Mouse (Mus musculus): ENCODE measurements around the gene Dnajb1.
"Not testable (repeated sequence)": the region's sequence is repeated elsewhere in the genome, so short reads cannot be mapped to it uniquely, and the experiment has no call there.

The Dnajb1 gene

DNA sequence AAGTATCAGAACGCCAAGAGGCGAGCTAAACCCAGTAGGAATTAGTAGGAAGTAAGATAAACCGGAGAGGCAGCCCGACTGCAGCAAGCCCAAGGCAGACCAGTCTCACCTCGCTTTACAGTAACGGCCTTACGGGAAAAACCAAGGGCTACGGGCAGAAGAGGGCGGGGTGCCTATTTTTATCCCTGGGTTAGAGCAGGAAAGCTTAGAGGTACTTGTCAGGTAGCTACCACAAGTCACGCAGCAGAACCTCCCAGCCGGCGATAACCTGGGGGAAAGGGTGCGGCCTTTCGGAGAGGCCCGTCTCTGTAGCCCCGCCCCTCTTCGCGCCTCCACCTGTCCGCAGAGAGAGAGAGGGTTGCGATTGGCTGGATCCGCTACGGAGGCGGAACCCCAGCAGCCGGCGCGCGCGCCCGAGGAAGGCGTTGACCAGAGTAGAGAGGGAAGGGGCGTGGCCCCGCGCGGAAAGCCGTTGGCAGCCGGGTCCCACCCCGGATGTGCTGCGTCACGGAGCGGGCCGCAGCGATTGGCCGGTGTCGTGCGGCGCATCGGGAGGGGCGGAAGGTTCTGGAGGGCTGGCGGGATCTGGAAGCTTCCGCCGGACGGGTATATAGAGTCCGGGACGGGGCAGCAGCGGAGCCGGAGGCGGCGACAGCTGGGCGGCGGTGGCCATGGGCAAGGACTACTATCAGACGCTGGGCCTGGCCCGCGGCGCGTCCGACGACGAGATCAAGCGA lies at the start of gene Dnajb1, which contains the start of gene Tecr:
Gene Dnajb1, plus strand, starts transcription at position 533 of the 737 bp plus-strand sequence.
Gene Tecr, minus strand, starts transcription at position 311 of the 737 bp plus-strand sequence.
- DNase-seq (ENCODE audit: low read depth, low spot score): peak; percentile 99

DNA sequence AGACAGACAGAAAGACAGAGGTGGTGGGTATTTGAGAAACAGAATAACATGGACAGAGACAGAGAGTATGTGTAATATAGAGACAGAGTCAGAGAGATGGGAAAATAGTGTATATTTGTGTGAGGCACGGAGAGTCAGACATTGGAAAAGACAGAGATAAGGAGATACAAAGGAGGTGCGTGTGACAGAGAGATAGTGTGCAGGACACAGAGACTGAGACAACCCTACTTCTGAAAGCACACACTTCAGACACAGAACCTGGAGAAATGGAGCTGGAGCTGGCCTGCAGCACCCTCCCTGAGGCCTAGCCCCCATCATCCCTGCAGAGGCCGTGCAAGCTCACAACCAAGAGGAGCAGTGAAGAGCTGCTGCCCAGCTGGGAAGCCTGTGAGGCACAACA lies 45.3 kb upstream of the Dnajb1 start:
- DNase-seq (ENCODE audit: low read depth, low spot score): no peak

DNA sequence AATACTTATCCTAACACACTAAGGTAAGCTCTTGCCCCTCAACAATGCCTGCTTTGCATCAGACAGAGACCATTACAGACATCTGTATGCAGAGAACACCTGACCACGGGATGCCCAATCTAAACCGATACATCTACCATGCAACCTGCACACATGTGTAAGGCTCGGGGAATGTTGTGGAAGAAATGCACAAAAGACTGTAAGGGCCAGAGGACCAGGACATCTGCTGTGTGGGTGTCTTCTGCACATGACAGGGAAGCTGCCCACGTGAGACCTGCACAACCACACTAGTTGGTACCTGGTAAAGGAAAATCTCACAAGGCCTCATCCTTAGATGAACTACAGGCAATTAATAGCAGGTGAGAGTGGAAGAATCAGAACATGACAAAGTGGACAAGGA lies 44.7 kb upstream of the Dnajb1 start:
- no peak for DNase-seq (ENCODE audit: low read depth, low spot score)

DNA sequence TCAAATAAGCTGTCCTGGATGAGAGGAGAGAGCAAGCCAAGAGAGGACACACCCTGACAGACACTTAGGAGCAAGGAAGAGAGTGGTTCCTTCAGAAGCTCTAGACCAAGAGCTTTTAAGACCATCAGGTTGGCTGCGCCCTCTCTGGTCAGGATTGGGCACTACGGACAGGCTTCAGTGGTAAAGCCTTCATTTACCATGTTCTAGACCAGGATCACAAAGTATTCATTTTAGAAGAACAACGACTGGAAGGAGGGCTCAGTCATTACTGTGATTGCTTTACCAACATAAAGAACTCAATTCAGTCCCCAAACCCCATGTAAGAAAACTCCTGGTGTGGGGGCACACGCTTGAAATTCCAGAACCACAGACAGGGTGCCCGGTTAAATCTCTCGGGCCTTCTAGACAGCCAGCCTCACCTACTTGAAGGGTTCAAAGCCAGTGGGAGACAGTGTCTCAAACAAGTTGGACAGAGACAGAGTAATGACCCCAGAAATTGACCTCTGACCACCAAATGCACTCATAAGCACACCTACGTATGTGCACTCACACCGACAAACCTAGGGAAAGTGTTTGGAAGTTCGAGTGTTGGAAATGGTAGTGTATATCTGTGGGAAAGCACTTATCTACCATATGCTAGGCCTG lies 42.1 kb upstream of the Dnajb1 start:
- no peak for DNase-seq (ENCODE audit: low read depth, low spot score)

DNA sequence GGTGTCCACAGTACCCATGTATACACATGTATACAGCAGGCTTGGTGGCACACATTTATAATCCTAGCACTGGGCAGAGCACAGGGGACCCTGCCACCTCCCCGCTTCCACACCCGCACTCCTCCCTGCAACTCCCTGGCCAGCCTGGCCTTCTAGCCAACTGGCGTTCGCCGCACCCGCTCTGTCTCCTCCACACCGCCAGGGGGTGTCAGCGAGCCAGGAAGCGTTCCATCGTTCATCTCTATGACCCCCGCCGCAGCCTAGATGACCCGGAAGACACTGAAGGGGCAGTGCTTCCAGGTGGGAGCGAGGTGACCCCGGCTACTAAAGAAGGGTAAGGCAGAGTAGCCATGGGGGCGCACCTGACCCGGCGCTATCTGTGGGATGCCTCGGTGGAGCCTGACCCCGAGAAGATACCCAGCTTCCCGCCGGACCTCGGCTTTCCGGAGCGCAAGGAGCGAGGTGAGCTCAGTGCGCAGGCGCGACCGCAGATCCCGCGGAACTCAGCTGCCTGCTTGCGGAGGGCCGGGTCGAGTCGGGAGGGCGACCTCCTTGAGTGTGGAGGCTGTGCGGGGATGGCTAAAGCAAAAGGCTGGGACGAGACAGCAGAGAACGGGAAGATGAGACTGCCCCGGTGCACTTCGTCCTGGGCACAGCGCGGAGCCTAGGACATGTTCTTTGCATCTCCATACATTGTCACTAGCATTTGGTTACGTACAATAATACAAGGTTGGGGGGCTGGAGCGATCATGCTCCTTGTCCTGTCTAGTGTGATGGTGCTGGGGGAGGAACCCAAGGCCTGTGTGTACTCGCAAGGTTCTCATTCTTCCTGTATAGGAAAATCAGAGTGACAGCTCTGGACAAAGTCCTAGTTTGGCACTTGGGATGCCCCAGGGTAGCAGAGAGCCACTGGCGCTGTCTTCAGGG lies 41.3 kb upstream of the Dnajb1 start, which contains the start of gene Ndufb7:
Gene Ndufb7, plus strand, starts transcription at position 203 of the 927 bp plus-strand sequence.
- peak; percentile 91 for DNase-seq (ENCODE audit: low read depth, low spot score)

DNA sequence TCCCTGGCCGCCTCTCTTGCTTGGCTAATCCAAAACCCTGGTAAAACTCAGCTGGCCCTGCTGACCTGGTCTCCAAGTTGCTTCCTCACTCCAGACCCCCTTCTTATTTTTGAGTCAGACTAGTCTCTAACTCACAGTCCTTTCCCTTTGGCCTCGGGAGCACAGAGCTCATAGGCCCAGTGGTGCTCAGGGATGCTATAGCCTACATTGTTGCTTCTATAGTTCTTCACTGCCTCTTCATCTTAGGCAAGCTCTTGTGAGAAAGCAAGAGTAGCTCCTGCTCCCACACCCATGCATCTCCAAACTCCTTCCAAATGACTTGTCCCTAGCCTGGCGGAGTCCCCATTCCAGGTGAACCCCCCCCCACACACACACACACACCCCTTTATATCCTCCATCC lies 40.3 kb upstream of the Dnajb1 start:
- no peak for DNase-seq (ENCODE audit: low read depth, low spot score)

DNA sequence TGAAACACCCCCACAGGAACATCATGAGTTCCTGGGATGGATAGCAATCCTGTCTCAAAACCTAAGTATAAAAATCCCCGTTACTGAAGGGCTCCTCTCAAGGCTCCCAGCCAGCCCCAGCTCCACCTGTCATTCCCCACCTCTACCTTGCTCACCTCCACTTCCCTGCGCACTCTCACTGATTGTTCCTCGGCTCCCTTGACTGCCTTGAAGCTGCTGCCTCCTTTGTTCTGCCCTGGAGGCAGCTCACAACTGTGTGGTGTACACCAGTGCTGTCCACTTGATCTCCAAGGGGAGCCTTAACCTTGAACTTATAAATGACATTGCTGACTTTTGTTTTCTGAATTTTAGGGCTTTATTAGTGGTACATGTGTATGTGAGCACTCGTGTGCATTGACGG lies 39.9 kb upstream of the Dnajb1 start:
- DNase-seq (ENCODE audit: low read depth, low spot score): peak; percentile 63

DNA sequence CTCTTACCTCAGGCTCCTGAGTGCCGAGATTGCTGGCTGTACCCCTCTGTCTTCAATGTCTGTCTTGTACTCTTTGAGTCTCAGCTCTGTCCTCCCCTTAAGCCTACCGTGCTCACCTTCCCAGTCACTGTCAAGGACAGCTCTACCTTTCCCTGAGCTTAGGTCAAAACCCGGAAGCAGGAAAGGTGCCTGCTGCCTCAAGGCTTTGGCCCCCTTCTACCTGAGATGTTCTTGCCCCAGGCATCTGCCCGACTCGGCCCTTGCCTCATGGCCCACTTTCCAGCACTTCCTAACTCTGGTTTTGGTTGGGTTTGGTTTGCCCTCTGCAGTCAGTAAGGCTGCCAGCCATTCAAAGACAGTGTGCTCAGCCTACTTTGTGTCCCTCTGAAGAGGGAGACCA lies 39.2 kb upstream of the Dnajb1 start:
- no peak for DNase-seq (ENCODE audit: low read depth, low spot score)

DNA sequence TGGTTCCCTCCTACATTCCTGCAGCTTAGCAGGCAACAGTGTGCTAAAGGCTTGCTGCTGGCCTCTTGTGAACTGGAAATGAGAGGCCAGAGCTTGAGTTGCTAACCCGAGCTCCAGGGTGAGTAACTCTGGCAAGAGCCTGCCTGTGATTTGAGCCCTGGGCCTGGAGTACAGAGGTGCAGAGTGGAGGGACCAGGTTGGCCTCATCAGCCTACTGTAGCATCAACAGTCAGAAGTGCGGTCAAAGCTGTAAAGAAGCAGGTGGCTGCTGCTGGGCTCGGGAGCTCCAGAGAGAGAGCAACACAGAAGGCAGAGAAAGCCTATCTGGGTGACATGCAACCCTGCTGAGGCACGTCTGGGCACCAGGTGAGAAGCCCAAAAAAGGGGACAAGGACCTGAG lies 38.8 kb upstream of the Dnajb1 start:
- no peak for DNase-seq (ENCODE audit: low read depth, low spot score)

DNA sequence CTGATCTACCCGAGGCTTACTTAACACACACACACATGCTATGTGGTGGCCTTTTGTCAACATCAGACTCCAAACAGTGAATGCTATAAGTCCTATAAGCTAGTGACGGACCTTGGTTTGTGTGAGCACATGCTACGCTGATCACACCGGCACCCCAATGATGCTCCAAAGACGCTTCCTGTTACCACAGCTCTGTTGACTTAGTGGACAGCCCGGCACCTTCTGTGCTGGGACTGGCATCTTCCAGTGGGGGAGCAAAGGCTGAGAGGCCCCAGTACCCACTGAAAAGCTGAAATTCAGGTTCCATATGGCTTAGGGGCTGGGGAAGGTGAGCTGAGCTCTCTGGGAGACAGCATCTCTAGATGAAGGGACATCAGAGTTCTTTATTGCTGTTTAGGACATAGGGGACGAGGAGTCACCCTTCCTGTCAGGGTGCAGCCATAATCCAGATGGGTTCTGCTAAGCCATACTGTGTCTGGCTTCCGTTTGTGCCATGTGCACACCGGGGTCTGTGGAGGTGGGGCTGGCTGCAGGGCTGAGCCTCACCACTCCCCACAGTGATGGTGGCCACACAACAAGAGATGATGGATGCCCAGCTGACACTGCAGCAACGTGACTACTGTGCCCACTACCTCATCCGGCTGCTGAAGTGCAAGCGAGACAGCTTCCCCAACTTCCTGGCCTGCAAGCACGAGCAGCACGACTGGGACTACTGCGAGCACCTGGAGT lies 37.6 kb upstream of the Dnajb1 start:
- DNase-seq (ENCODE audit: low read depth, low spot score): no peak

DNA sequence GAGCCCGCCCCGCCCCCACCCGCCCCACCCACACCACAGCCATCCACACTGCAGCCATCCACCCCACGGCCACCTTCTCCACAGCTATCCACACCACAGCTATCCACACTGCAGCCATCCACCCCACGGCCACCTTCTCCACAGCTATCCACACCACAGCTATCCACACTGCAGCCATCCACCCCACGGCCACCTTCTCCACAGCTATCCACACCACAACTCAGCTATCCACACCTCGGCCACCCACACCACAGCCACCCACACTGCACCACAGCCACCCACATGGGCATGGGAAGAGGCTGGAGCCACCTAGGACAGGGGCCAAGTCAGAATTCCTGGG lies 37.0 kb upstream of the Dnajb1 start:
- not testable (repeated sequence) for DNase-seq (ENCODE audit: low read depth, low spot score)

DNA sequence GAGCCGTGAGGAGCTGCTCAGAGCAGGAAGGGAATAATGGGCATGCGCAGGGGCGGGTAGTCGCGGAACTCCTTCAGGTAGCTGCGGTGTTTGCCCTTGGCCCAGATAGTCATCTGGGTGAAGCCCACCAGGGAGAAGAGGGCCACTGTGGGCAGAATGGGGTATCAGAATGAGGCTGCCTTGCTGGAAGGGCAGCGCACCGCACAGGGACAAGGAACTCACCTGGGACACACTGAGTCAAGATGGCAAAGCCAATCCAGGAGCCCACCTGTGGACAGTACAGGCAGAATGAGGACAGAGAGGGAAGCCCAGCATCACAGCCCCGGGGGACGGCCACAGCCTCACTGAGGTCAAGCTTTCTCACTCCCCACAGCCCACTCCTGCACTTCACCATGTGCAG lies 36.2 kb upstream of the Dnajb1 start:
- DNase-seq (ENCODE audit: low read depth, low spot score): no peak

DNA sequence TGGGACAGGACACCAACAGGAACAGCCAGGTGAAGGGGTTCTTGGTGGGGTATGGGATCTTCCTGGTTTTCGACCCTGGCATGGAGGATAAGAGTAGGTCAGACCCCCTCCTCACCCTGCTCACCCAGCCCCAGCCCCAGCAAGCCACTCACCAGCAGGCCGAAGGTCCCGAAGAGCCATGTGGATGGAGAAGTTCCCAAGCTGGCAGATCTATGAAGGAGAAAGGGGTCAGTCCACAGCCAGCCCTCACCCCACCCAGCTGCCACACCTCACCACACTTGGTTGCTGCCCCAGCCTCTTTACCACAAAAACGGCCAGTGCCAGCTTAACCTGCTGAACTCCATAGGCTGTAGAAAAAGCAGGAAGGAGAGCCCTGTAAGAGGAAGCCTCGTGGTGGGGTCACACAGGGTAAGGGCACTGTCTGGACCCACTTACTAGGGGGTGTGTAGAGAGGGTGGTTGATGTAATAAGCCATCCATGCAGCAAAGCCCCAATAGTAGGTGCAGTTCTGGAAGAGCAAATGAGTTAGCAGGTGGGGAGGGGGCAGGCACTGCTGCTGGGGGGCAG lies 35.7 kb upstream of the Dnajb1 start:
- no peak for DNase-seq (ENCODE audit: low read depth, low spot score)

DNA sequence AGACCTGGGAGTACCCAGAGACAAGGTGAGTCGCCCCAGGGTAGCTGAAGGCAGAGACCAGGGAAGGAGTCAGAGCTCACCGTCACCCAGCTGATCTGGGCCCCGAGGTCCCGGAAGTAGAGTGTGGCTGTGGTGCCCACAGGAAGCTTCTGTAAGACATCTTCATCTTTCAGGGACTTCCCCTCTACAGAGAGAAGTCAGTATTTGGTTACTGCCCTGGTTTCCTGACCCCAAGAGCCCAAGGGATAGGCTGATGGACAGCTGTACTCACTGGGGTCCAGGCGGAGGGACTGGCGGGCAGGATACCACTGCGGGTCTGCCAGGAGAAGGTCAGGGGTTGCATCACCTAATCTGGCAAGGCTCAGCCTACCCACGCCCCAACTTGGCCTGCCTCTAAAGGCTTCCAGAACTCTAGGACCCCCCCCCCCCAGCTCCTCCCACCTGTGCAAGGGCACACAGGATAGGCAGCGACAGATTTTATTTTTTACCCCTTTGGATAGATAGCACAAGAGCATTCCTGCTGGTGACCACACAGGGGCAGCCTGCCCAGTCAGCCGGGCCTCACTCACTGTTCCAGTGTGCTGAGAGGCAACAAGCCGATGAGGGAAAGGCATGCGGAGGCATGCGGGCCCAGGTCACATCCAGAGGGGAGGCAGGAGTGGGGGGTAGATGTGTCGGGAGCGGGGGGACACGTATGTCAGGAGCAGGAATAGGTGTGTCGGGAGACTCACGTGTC lies 34.7 kb upstream of the Dnajb1 start:
- no peak for DNase-seq (ENCODE audit: low read depth, low spot score)

DNA sequence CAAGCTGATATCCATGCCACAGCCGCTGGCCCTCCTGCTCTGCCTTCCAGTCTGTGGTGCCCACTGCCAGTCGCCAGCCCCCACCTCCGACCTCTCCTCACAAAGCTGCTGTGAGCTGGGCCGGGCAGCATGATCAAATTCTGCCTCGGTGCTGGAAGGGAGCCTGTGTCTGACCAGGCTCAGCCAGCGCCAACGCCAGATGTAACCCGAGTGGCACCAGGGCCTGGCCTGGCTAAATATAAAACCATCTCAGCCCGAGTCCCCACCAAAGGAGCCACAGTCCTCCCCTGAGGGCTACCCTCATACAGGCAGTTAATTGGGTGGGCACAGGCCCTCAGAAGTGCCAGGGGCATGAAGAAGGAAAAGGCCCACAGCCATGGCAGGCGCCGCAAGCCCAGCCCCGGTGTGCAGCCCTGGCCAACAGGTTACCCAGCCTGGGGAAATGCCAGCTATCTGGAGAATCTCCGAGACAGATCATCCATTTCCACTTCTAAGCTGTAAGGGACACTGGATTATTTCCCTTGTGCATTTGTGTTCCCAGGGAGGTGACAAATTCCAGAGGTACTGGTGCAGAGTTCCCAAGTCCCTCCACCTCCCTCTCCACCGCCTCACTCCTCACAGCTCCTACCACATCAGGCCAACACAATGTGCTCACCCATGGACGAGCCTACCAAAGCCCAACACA lies 33.2 kb upstream of the Dnajb1 start:
- no peak for DNase-seq (ENCODE audit: low read depth, low spot score)

DNA sequence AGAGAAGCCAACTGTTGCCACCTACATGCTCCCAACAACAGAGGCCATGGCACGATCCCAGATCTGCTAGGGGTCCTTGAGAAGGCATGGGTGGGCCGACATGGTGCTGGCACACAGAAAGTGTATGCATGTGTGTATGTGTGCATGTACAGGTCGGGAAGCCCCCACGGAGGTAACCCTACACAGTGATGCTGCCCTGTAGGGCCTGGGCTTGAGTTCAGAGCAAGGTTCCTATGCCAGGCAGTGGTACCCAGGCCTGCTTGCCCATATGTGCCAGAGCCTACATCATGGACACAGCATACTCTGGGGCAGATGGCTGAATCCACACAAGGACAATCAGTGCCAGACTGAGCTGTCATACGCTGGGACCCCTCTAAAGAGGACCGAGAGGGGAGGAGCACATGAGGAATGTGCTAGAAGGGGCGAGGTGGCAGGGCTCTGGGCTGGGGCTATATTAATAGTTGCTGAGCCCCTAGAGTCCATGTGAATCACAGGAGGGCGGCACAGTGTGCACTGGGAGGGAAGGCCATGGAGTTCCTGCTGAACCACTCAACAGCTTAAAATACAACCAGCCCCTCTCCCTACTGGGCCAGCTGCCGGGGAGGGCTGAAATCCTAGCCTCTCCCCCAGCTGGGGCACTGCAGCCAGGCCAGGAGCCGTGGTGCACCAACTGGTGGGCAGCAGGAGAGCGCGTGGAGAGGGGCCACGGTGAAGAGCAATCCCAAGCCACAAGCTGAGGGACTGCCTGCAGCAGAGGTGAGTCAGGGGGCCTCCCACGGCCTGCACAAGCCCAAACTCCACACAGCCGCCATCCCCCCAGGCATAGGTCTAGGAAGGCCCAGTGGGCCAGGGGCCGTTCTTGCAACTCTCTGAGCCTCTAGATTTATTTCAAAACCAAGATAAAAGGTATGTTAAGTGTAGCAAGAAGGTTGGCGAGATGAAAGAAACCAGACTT lies 32.2 kb upstream of the Dnajb1 start:
- DNase-seq (ENCODE audit: low read depth, low spot score): no peak

DNA sequence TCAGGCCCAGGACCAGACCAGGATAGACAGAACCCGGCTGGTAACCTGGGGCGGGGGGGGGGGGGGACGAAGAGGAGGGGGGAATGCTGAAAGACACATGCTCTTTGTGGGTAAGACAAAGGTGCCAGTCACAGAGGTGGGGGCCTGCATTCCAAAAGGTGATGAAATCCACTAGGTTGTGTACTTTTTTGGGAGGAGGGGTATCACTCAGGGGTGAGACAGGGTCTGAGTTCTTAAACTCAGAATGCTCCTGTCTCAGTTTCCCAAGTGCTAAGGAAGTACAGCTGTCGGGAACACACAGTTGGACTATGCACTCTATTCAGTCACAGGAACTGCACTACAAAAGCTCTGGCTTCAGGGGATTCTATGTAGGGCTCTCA lies 31.5 kb upstream of the Dnajb1 start:
- no peak for DNase-seq (ENCODE audit: low read depth, low spot score)

DNA sequence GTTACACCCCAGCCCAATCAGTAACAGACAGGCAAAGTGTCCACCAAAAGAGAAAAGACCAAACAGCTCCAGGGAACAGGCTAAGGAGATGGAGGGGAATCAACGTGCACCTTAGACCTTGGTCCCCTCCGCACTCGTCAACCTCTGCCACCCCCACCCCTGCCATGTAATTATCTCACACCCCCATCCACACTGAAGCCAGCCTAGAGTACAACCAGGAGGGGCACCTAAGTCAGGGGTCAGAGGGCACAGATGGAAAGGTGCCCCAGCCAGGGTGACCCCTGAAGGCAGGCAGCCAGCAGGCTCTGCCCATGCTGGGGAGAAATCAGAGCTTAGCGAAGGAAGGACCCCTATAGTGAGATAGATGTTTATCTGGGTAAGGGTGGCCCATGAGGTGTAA lies 31.1 kb upstream of the Dnajb1 start:
- no peak for DNase-seq (ENCODE audit: low read depth, low spot score)

DNA sequence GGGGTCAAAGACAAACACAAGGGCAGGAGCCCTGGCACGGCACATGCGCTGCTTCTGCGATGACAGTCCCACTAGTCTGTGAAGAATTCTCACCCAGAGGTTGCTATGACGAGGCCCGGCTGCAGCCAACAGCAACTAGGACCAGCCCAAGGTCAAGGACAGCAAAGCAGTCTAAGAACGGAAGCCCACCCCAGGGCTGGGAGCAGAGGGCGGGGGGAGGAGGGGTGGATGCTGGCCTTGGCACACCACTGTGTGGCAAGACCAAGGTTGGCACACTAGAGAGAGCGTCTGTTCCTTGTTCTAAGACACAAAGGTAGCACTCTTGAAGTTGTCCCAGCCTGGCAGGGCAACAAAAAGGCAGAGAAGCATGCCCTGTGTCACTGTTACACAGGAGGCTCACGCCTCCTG lies 30.6 kb upstream of the Dnajb1 start:
- DNase-seq (ENCODE audit: low read depth, low spot score): peak; percentile 47

All from R1 (cell line).